Mouse (Mus musculus): ENCODE results near the gene Krtap5-2. TPM values are rescaled to one million over a fixed set of nuclear protein-coding genes. Genes with fewer than 3 reads are reported as not detected.
"Not testable (repeated sequence)": the region's sequence is repeated elsewhere in the genome, so short reads cannot be mapped to it uniquely, and the experiment has no call there.

Krtap5-2 gene
- polyA plus RNA-seq, 1 experiment from 2014 or later: not detected

DNA sequence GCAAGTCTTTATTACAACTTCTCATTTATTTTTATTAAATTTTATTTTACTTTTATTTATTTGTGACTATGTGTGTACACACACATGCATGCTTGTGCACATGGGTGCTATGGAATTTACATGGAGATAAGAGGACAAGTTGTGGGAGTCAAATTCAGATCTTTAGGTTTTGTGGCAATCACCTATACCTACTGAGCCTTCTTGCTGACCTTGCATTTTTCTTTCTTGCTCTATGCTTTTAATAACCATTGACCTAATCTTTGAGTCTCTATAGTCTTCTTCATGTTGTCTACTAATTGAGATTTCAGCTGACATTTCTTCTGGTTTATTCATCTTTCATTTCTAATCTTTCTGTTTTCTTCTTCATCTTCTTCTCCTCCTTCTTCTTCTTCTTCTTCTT is 27.2 kb downstream of the Krtap5-2 start:
- no peak overlapping the region for H3K4me2 ChIP-seq (replicated peaks; ENCODE audit: low read depth, low read length)
- H3K27me3 ChIP-seq (ENCODE audit: control insufficient read depth, insufficient read depth, low read length): no peaks in the 10 kb centered on the region
- no peaks in the 10 kb centered on the region for H3K4me1 ChIP-seq (replicated peaks; ENCODE audit: control insufficient read depth, insufficient read depth, low read length)
- ATAC-seq (ENCODE audit: low FRiP score): no peak
- no peaks in the 10 kb centered on the region for H3K9me3 ChIP-seq (ENCODE audit: control insufficient read depth, low read length)
- H3K36me3 ChIP-seq (ENCODE audit: control insufficient read depth, insufficient read depth, low read length): no peaks in the 10 kb centered on the region
- H3K9ac ChIP-seq (ENCODE audit: low read depth, low read length): no peak overlapping the region
- no peak overlapping the region for H3K4me3 ChIP-seq (ENCODE audit: low read depth, low read length)
- no peak overlapping the region for H3K27ac ChIP-seq (ENCODE audit: low read depth, low read length)
- DNase-seq (ENCODE audit: low spot score): no peak

- Histone ChIP-seq H3K4me1 (replicated peaks; ENCODE audit: control insufficient read depth, insufficient read depth, low read length) (no peaks in the 10 kb centered on the region), H3K4me3 (ENCODE audit: low read depth, low read length) (no peak overlapping the region), H3K27ac (ENCODE audit: low read depth, low read length) (no peak overlapping the region), H3K27me3 (ENCODE audit: control insufficient read depth, insufficient read depth, low read length) (no peaks in the 10 kb centered on the region), H3K4me2 (replicated peaks; ENCODE audit: low read depth, low read length) (no peak overlapping the region), H3K9me3 (ENCODE audit: control insufficient read depth, low read length) (no peaks in the 10 kb centered on the region), H3K9ac (ENCODE audit: low read depth, low read length) (no peak overlapping the region), H3K36me3 (ENCODE audit: control insufficient read depth, insufficient read depth, low read length) (no peaks in the 10 kb centered on the region)
- 0% methylated on average over 1 of the region's 1 CpGs for whole genome bisulfite sequencing
- DNase-seq (ENCODE audit: low spot score): peak; percentile 75
- no peak for ATAC-seq (ENCODE audit: low FRiP score)
Observed at GRCm38 (mm10) chr7:142146033-142146432, 29.8 kb downstream of the Krtap5-2 start.

GRCm38 (mm10) chr7:142145413-142145940 is 30.3 kb downstream of the Krtap5-2 start:
- Histone ChIP-seq H3K9me3 (ENCODE audit: control insufficient read depth, low read length) (no peaks in the 10 kb centered on the region), H3K27ac (ENCODE audit: low read depth, low read length) (no peak overlapping the region), H3K4me1 (replicated peaks; ENCODE audit: control insufficient read depth, insufficient read depth, low read length) (no peaks in the 10 kb centered on the region), H3K4me3 (ENCODE audit: low read depth, low read length) (no peak overlapping the region), H3K27me3 (ENCODE audit: control insufficient read depth, insufficient read depth, low read length) (no peaks in the 10 kb centered on the region), H3K36me3 (ENCODE audit: control insufficient read depth, insufficient read depth, low read length) (no peaks in the 10 kb centered on the region), H3K9ac (ENCODE audit: low read depth, low read length) (no peak overlapping the region), H3K4me2 (replicated peaks; ENCODE audit: low read depth, low read length) (no peak overlapping the region)
- DNase-seq (ENCODE audit: low spot score) (no peak), ATAC-seq (ENCODE audit: low FRiP score) (no peak)
- WGBS: 57% methylated on average over 4 of the region's 4 CpGs

GRCm38 (mm10) chr7:142144507-142144906 is 31.3 kb downstream of the Krtap5-2 start, which contains the start of gene Gm45337:
Gene Gm45337 (minus strand): TSS chr7:142144607.
- Histone ChIP-seq H3K4me2 (replicated peaks; ENCODE audit: low read depth, low read length) (no peak within 1 kb of the TSS), H3K4me1 (replicated peaks; ENCODE audit: control insufficient read depth, insufficient read depth, low read length) (no peaks in the 10 kb centered on the region), H3K4me3 (ENCODE audit: low read depth, low read length) (no peak within 1 kb of the TSS), H3K9me3 (ENCODE audit: control insufficient read depth, low read length) (no peaks in the 10 kb centered on the region), H3K9ac (ENCODE audit: low read depth, low read length) (no peak within 1 kb of the TSS), H3K27ac (ENCODE audit: low read depth, low read length) (no peak within 1 kb of the TSS), H3K36me3 (ENCODE audit: control insufficient read depth, insufficient read depth, low read length) (no peaks in the 10 kb centered on the region), H3K27me3 (ENCODE audit: control insufficient read depth, insufficient read depth, low read length) (no peaks in the 10 kb centered on the region)
- WGBS: 75% methylated on average over 1 of the region's 1 CpGs
- DNase-seq (ENCODE audit: low spot score) (no peak), ATAC-seq (ENCODE audit: low FRiP score) (no peak)

DNA sequence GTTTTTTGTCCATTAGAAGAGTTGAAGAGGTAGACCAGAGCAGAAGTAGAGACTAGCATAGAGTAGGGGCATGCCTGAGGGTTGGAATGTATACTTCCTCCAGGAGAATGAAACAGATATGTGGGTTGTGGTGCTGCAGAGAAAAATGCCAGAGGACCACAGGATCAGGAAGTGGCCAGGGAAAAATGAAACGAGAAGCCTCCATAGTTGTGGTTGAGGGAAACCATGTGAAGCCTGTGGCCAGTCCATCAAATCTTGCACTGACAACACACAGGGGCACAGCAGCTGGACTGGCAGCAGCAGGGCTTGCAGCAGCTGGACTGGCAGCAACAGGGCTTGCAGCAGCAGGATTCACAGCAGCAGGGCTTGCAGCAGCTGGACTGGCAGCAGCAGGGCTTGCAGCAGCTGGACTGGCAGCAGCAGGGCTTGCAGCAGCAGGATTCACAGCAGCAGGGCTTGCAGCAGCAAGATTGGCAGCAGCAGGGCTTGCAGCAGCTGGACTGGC is 32.2 kb downstream of the Krtap5-2 start:
- not testable (repeated sequence) for H3K9ac ChIP-seq (ENCODE audit: low read depth, low read length); H3K4me1 ChIP-seq (replicated peaks; ENCODE audit: control insufficient read depth, insufficient read depth, low read length); H3K36me3 ChIP-seq (ENCODE audit: control insufficient read depth, insufficient read depth, low read length); H3K27me3 ChIP-seq (ENCODE audit: control insufficient read depth, insufficient read depth, low read length); H3K27ac ChIP-seq (ENCODE audit: low read depth, low read length); H3K9me3 ChIP-seq (ENCODE audit: control insufficient read depth, low read length); DNase-seq (ENCODE audit: low spot score); ATAC-seq (ENCODE audit: low FRiP score); H3K4me3 ChIP-seq (ENCODE audit: low read depth, low read length); H3K4me2 ChIP-seq (replicated peaks; ENCODE audit: low read depth, low read length)
- WGBS: 61% methylated on average over 1 of the region's 1 CpGs

DNA sequence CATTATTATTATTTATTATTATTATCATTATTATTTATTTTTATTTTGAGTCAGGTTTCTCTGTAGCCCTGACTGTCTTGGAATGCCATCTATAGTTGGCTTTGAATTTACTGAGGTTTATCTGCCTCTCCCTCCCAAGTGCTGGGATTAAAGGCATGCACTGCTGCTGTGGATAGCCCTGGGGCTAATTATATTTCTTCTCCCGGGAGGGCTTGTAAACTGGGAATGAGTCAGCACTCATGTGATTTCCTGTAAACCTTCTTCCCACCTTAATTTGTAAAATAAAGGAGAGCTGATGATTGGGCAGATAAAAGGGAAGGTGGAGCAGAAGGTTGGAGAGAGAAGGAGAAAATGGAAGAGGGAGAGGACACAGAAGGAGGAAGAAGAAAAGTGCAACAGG is 35.1 kb downstream of the Krtap5-2 start:
- 61% methylated on average over 1 of the region's 1 CpGs for WGBS
- no peaks in the 10 kb centered on the region for H3K36me3 ChIP-seq (ENCODE audit: control insufficient read depth, insufficient read depth, low read length)

DNA sequence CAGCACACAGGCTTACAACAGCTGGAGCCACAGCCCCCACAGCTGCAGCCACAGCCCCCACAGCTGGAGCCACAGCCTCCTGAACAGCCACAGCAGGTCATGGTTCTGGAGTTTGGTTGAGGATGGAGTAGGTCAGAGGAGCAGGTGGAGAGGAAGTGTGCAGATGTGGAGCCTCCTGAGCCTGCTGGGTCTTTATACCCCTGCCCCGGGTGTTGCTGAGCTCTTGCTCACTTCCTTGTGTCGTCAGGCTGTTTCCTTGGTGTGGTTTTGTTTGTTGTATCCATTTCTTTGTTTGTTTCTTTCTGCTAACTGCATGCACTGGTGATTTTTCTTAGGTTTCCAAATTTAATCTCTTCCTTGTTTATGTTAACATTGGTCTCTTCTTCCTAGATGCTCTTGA is 39.9 kb downstream of the Krtap5-2 start, which contains the start of gene Gm39115:
TSS of gene Gm39115 (minus strand) at position 101 of the 400 bp plus-strand sequence.
- ATAC-seq (ENCODE audit: low FRiP score); H3K27me3 ChIP-seq (ENCODE audit: control insufficient read depth, insufficient read depth, low read length); H3K4me3 ChIP-seq (ENCODE audit: low read depth, low read length); H3K4me2 ChIP-seq (replicated peaks; ENCODE audit: low read depth, low read length); H3K36me3 ChIP-seq (ENCODE audit: control insufficient read depth, insufficient read depth, low read length); DNase-seq (ENCODE audit: low spot score); H3K27ac ChIP-seq (ENCODE audit: low read depth, low read length); H3K9ac ChIP-seq (ENCODE audit: low read depth, low read length); H3K4me1 ChIP-seq (replicated peaks; ENCODE audit: control insufficient read depth, insufficient read depth, low read length); H3K9me3 ChIP-seq (ENCODE audit: control insufficient read depth, low read length): not testable (repeated sequence)
- WGBS: 54% methylated on average over 2 of the region's 2 CpGs

More for the DNA sequence above, 35.1 kb downstream of the Krtap5-2 start:
- no peaks in the 10 kb centered on the region for H3K4me1 ChIP-seq (replicated peaks; ENCODE audit: control insufficient read depth, insufficient read depth, low read length)
- H3K9ac ChIP-seq (ENCODE audit: low read depth, low read length): no peak overlapping the region
- no peak overlapping the region for H3K4me3 ChIP-seq (ENCODE audit: low read depth, low read length)
- no peak overlapping the region for H3K4me2 ChIP-seq (replicated peaks; ENCODE audit: low read depth, low read length)
- ATAC-seq (ENCODE audit: low FRiP score) (no peak), DNase-seq (ENCODE audit: low spot score) (no peak)
- no peaks in the 10 kb centered on the region for H3K9me3 ChIP-seq (ENCODE audit: control insufficient read depth, low read length)
- no peaks in the 10 kb centered on the region for H3K27me3 ChIP-seq (ENCODE audit: control insufficient read depth, insufficient read depth, low read length)
- H3K27ac ChIP-seq (ENCODE audit: low read depth, low read length): no peak overlapping the region

DNA sequence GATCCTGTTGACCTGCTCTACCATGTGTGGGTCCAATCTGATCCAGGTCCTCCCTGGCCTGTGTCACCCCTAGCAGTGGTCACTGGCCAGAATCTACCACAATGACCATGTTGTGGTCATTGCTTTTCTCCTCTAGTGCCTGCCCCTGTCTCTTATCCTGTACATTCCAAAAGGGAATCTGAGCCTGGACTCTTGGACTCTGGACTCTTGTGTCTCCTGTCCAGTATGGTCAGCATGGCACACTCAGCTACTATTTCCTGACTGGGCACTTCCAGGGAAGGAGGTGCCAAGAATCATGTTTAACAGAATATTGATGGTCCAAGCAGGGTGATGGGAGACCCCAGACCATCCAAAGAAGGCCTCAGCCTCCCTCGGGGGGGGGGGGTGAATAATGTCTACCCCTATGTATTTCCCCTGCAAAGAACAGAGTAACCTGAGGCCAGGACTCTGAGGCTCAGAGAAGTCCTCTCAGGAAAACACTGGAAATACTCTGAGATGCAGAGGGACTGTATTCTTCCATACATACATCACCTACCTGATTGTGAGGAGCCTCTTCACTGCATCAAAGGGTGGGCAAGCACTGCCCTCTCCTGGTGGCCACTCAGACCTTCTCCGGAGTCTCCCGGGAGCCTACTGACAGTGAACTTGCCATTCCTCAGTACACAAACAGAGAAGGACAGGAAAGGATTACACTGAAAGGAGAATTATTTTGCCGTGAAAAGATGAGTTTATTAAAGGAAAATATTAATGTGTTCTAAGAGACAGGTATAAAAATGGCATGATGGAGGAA is 41.4 kb downstream of the Krtap5-2 start:
- Histone ChIP-seq H3K4me3 (ENCODE audit: low read depth, low read length) (no peak overlapping the region), H3K9ac (ENCODE audit: low read depth, low read length) (no peak overlapping the region), H3K4me2 (replicated peaks; ENCODE audit: low read depth, low read length) (no peak overlapping the region), H3K27ac (ENCODE audit: low read depth, low read length) (no peak overlapping the region), H3K9me3 (ENCODE audit: control insufficient read depth, low read length) (no peaks in the 10 kb centered on the region), H3K27me3 (ENCODE audit: control insufficient read depth, insufficient read depth, low read length) (no peaks in the 10 kb centered on the region), H3K36me3 (ENCODE audit: control insufficient read depth, insufficient read depth, low read length) (no peaks in the 10 kb centered on the region), H3K4me1 (replicated peaks; ENCODE audit: control insufficient read depth, insufficient read depth, low read length) (no peaks in the 10 kb centered on the region)
- ATAC-seq (ENCODE audit: low FRiP score) (no peak), DNase-seq (ENCODE audit: low spot score) (peak; percentile 32)
- 65% methylated on average over 4 of the region's 4 CpGs for WGBS

- no peak for DNase-seq (ENCODE audit: low spot score)
- no peak for ATAC-seq (ENCODE audit: low FRiP score)
- no peaks in the 10 kb centered on the region for H3K27me3 ChIP-seq (ENCODE audit: control insufficient read depth, insufficient read depth, low read length)
- no peak overlapping the region for H3K4me3 ChIP-seq (ENCODE audit: low read depth, low read length)
- H3K4me2 ChIP-seq (replicated peaks; ENCODE audit: low read depth, low read length): no peak overlapping the region
- 68% methylated on average over 4 of the region's 4 CpGs for WGBS
- no peaks in the 10 kb centered on the region for H3K9me3 ChIP-seq (ENCODE audit: control insufficient read depth, low read length)
- no peaks in the 10 kb centered on the region for H3K4me1 ChIP-seq (replicated peaks; ENCODE audit: control insufficient read depth, insufficient read depth, low read length)
- H3K36me3 ChIP-seq (ENCODE audit: control insufficient read depth, insufficient read depth, low read length): no peaks in the 10 kb centered on the region
- H3K9ac ChIP-seq (ENCODE audit: low read depth, low read length): no peak overlapping the region
- no peak overlapping the region for H3K27ac ChIP-seq (ENCODE audit: low read depth, low read length)
Observed at GRCm38 (mm10) chr7:142128843-142129242, 47.0 kb downstream of the Krtap5-2 start.
